Mouse (Mus musculus): ENCODE measurements around the gene Hsd3b1. TPM values are rescaled to one million over a fixed set of nuclear protein-coding genes. Genes with fewer than 3 reads are reported as not detected.
"Not testable (repeated sequence)": the region's sequence is repeated elsewhere in the genome, so short reads cannot be mapped to it uniquely, and the experiment has no call there.

The Hsd3b1 gene
- polyA plus RNA-seq, 1 experiment from 2014 or later = not detected

DNA sequence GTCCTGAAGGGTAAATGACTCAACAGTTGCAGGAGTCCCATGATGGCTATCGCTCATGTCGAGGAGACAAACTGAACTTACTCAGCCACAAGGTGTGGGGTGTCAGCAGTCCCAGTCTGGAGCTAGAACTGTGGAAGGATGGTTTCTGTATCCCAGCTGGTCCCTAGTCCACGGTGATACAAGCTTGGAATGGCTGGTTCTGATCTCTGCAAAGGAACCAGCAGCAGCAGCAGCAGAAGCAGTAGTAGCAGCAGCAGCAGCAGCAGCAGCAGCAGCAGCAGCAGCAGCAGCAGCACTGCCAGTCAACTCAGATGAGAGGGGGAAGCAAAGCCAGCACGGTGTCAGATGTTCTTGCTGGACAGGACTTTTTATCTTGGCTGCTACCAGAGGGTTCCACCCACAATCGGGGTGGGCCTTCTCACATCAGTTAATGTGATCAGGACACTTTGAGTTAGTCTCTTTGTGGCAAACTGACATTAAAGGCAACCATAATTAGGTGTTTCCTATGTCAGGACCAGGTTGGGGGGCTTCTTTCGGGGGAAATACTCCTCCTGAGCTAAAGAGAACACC lies 45.4 kb downstream of the Hsd3b1 start, which contains the start of gene Hsd3b6:
TSS of gene Hsd3b6 (minus strand) at position 343 of the 570 bp plus-strand sequence.
- no peak within 1 kb of the TSS for H3K9ac ChIP-seq (ENCODE audit: low read length)
- H3K4me2 ChIP-seq (ENCODE audit: low read depth, low read length) = no peak within 1 kb of the TSS
- WGBS = 50% methylated on average over 6 of the region's 6 CpGs
- H3K27me3 ChIP-seq (ENCODE audit: control insufficient read depth, insufficient read depth, low read depth, low read length) = no peaks in the 10 kb centered on the region
- H3K4me1 ChIP-seq (replicated peaks; ENCODE audit: control insufficient read depth, insufficient read depth, low read length) = no peaks in the 10 kb centered on the region
- no peaks in the 10 kb centered on the region for H3K36me3 ChIP-seq (ENCODE audit: control insufficient read depth, insufficient read depth, low read length)
- no peak for ATAC-seq (ENCODE audit: low read depth)
- no peaks in the 10 kb centered on the region for H3K9me3 ChIP-seq (ENCODE audit: control insufficient read depth, low read length)
- no peak within 1 kb of the TSS for H3K27ac ChIP-seq (ENCODE audit: low read length)
- H3K4me3 ChIP-seq (ENCODE audit: low read length) = no peak within 1 kb of the TSS

DNA sequence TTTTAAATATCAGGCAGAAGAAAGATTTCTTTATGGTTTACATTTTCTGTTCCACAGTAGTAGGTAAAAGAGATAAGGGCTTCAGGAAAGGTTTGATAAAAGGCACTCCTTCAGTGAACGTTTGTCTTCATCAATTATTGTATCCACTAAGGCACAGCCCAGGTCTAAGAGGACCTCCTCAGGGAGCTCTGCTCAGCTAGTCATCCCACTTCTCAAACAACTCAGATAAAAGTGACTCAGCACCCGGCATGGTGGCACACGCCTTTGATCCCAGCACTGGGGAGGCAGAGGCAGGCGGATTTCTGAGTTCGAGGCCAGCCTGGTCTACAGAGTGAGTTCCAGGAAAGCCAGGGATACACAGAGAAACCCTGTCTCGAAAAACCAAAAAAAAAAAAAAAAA lies 46.9 kb downstream of the Hsd3b1 start:
- 65% methylated on average over 5 of the region's 6 CpGs for WGBS
- not testable (repeated sequence) for H3K27ac ChIP-seq (ENCODE audit: low read length); H3K4me1 ChIP-seq (replicated peaks; ENCODE audit: control insufficient read depth, insufficient read depth, low read length); H3K9me3 ChIP-seq (ENCODE audit: control insufficient read depth, low read length); H3K36me3 ChIP-seq (ENCODE audit: control insufficient read depth, insufficient read depth, low read length); H3K4me2 ChIP-seq (ENCODE audit: low read depth, low read length); H3K27me3 ChIP-seq (ENCODE audit: control insufficient read depth, insufficient read depth, low read depth, low read length); H3K4me3 ChIP-seq (ENCODE audit: low read length); ATAC-seq (ENCODE audit: low read depth); H3K9ac ChIP-seq (ENCODE audit: low read length)

DNA sequence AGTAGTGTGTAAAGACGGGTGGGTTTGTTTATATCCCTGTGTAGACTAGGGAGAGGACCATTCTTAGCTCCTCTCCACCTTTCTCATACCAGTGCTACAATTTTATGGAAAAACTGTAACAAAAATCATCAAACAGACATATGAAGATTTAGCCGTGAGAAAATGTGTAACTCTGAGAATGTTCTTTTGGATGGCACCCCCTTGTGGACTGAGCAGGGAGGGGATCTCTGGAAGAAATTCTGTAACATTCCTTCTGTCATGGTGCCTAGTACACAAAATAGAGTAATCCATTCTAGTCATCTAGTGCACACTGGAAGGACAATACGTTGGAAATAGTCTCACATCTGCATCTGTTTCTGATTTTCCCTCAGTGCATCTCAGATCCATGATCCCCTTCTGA lies 54.6 kb downstream of the Hsd3b1 start:
- 45% methylated on average over 3 of the region's 3 CpGs for WGBS
- H3K4me1 ChIP-seq (replicated peaks; ENCODE audit: control insufficient read depth, insufficient read depth, low read length); H3K4me2 ChIP-seq (ENCODE audit: low read depth, low read length): not testable (repeated sequence)

More for the DNA sequence above, 54.6 kb downstream of the Hsd3b1 start:
- not testable (repeated sequence) for H3K9ac ChIP-seq (ENCODE audit: low read length); H3K27ac ChIP-seq (ENCODE audit: low read length); H3K9me3 ChIP-seq (ENCODE audit: control insufficient read depth, low read length); ATAC-seq (ENCODE audit: low read depth); H3K36me3 ChIP-seq (ENCODE audit: control insufficient read depth, insufficient read depth, low read length); H3K4me3 ChIP-seq (ENCODE audit: low read length); H3K27me3 ChIP-seq (ENCODE audit: control insufficient read depth, insufficient read depth, low read depth, low read length)

Other genes with a start within 250 kb of the Hsd3b1 start
- not detected in 2 replicates for gene Hsd3b5, start 229.5 kb downstream of the Hsd3b1 start, polyA plus RNA-seq (2015; fragmentation: Nextera tagmentation; extraction: Ambion mirVana)
- gene Hsd3b2, start 135.3 kb downstream of the Hsd3b1 start, polyA plus RNA-seq (2015; fragmentation: Nextera tagmentation; extraction: Ambion mirVana) = not detected in 2 replicates
- gene Hsd3b3, start 96.7 kb downstream of the Hsd3b1 start, polyA plus RNA-seq (2015; fragmentation: Nextera tagmentation; extraction: Ambion mirVana) = 0.35 TPM in 1 of 2 replicates, not detected in the other
- gene Hsd3b6, start 45.4 kb downstream of the Hsd3b1 start, polyA plus RNA-seq (2015; fragmentation: Nextera tagmentation; extraction: Ambion mirVana) = 0.31 and 0.92 TPM in 2 replicates
- gene Hao2, start 33.4 kb upstream of the Hsd3b1 start, polyA plus RNA-seq (2015; fragmentation: Nextera tagmentation; extraction: Ambion mirVana) = 0.09 and 0.47 TPM in 2 replicates